Mouse (Mus musculus): Measurements from ENCODE around the gene H2afx. TPM values are rescaled to one million over a fixed set of nuclear protein-coding genes. Genes with fewer than 3 reads are reported as not detected.

Gene H2afx
- total and polyA plus RNA-seq, 3 experiments = 89.6 to 828 TPM; not detected in 1

GRCm38 (mm10) chr9:44373386-44373785 is 38.9 kb downstream of the H2afx start (continued):
- TF ChIP-seq E2F4 (IDR thresholded peaks at IDR 0.05; ENCODE audit: borderline replicate concordance, low read depth, low read length) = no peak
- no peak for TF ChIP-seq RAD21 (IDR thresholded peaks at IDR 0.05; ENCODE audit: low read depth, low read length)
- TF ChIP-seq ZKSCAN1 (IDR thresholded peaks at IDR 0.05; ENCODE audit: low read depth, low read length) = no peak
- no peak for TF ChIP-seq JUND (IDR thresholded peaks at IDR 0.05; ENCODE audit: low read depth, low read length)

GRCm38 (mm10) chr9:44376141-44376540 is 41.6 kb downstream of the H2afx start:
- DNase-seq (ENCODE audit: low read depth, low spot score) = no peak
- Histone ChIP-seq H3K4me1 (ENCODE audit: control insufficient read depth in 1 of 2, insufficient read depth in 2 of 2, low read length in 2 of 2) (peaks cover 0 to 9% of the 10 kb centered on the region in 2 experiments; a peak in 3 of 4 replicates), H3K79me2 (ENCODE audit: control insufficient read depth, insufficient read depth, low read length, poor library complexity) (peaks cover 20% of the 10 kb centered on the region), H3K27ac (ENCODE audit: control insufficient read depth, low read depth, low read length) (no peak overlapping the region), H3K36me3 (ENCODE audit: control insufficient read depth in 1 of 2, insufficient read depth in 2 of 2, low read length in 2 of 2) (peaks cover 3 to 10% of the 10 kb centered on the region in 2 experiments; a peak in 3 of 4 replicates), H3K9ac (ENCODE audit: control insufficient read depth, low read depth, low read length, poor library complexity, severe bottlenecking) (no peak overlapping the region), H3K27me3 (ENCODE audit: control insufficient read depth in 1 of 2, insufficient read depth in 2 of 2, low read length in 2 of 2) (no peaks in the 10 kb centered on the region), H3K9me3 (replicated peaks; ENCODE audit: insufficient read depth, low read length) (no peaks in the 10 kb centered on the region), H3K4me3 (ENCODE audit: control insufficient read depth in 1 of 2, insufficient read depth in 1 of 2, low read depth in 2 of 2, low read length in 2 of 2) (no peak overlapping the region)
- no peak for TF ChIP-seq ELF1 (IDR thresholded peaks at IDR 0.05; ENCODE audit: low read depth, low read length)
- no peak for TF ChIP-seq GATA1 (IDR thresholded peaks at IDR 0.05; ENCODE audit: low read depth, low read length)
- no peak for TF ChIP-seq CHD1 (IDR thresholded peaks at IDR 0.05; ENCODE audit: low read depth, low read length)
- no peak for TF ChIP-seq NELFE (IDR thresholded peaks at IDR 0.05; ENCODE audit: low read depth, low read length)
- no peak for TF ChIP-seq RAD21 (IDR thresholded peaks at IDR 0.05; ENCODE audit: low read depth, low read length)
- TF ChIP-seq TCF12 (IDR thresholded peaks at IDR 0.05; ENCODE audit: low read depth, low read length) = no peak
- no peak for TF ChIP-seq ETS1 (IDR thresholded peaks at IDR 0.05; ENCODE audit: low read depth, low read length)
- no peak for TF ChIP-seq ZC3H11A (IDR thresholded peaks at IDR 0.05; ENCODE audit: low read depth, low read length)
- no peak for TF ChIP-seq UBTF (IDR thresholded peaks at IDR 0.05; ENCODE audit: borderline replicate concordance, insufficient read depth, low read depth, low read length)
- no peak for TF ChIP-seq SIN3A (IDR thresholded peaks at IDR 0.05; ENCODE audit: low read length)
- no peak for TF ChIP-seq NRF1 (IDR thresholded peaks at IDR 0.05; ENCODE audit: insufficient read depth, low read depth, low read length, poor library complexity, severe bottlenecking)
- TF ChIP-seq MAFK (IDR thresholded peaks at IDR 0.05; ENCODE audit: borderline replicate concordance, low read depth, low read length) = no peak
- TF ChIP-seq GABPA (IDR thresholded peaks at IDR 0.05; ENCODE audit: low read depth, low read length) = no peak
- no peak for TF ChIP-seq BHLHE40 (IDR thresholded peaks at IDR 0.05; ENCODE audit: borderline replicate concordance, low read depth, low read length)
- no peak for TF ChIP-seq MXI1 (IDR thresholded peaks at IDR 0.05; ENCODE audit: low read depth, low read length)
- no peak for TF ChIP-seq E2F4 (IDR thresholded peaks at IDR 0.05; ENCODE audit: borderline replicate concordance, low read depth, low read length)
- no peak for TF ChIP-seq USF1 (IDR thresholded peaks at IDR 0.05; ENCODE audit: low read depth, low read length)
- no peak for TF ChIP-seq POLR2A (IDR thresholded peaks at IDR 0.05; ENCODE audit: control insufficient read depth in 1 of 2, insufficient read depth in 1 of 2, low read depth in 1 of 2, low read length in 2 of 2, poor library complexity in 1 of 2)
- TF ChIP-seq USF2 (IDR thresholded peaks at IDR 0.05; ENCODE audit: borderline replicate concordance in 1 of 2, insufficient read depth in 1 of 2, low read depth in 1 of 2, low read length in 2 of 2) = no peak

Data from MEL (cell line).